Mouse (Mus musculus) spleen, postnatal 36 days (tissue): ENCODE results near the gene Atp5j2.

ENCODE experiments used
- DNase-seq, 2 experiments: peaks; one replicate each; pipeline ENCODE4 v3.0.0; 2022; ENCODE audit warnings: low spot score in 2 of 2, mixed read lengths in 1 of 2

The Atp5j2 gene

GRCm38 (mm10) chr5:145201321-145201991 is 9.6 kb upstream of the Atp5j2 start, which contains the start of gene Zkscan14:
Gene Zkscan14 (minus strand): TSS chr5:145201868.
- peak; percentile 85 to 88 for DNase-seq

DNA sequence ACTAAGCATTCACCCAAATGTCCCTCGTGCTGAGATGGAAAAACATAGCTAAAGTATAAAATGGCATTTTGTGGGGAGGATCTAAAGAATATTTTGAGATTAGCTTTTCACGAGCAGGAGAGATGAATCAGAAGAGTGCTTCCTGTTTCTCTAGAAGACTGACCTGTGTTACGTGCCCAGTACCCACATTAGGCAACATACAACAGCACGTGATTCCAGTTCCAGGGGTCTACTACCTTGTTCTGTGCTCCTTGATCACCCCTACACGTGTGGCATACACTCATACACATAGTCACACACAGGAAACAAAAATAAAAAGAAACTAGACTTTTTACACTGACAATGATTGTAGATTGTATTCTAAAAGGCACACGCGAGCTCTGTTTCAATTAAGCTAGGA is 8.5 kb upstream of the Atp5j2 start:
- DNase-seq: no peak

GRCm38 (mm10) chr5:145190875-145191798 is 725 bp downstream of the Atp5j2 start:
- DNase-seq: peak; percentile 90 to 91

DNA sequence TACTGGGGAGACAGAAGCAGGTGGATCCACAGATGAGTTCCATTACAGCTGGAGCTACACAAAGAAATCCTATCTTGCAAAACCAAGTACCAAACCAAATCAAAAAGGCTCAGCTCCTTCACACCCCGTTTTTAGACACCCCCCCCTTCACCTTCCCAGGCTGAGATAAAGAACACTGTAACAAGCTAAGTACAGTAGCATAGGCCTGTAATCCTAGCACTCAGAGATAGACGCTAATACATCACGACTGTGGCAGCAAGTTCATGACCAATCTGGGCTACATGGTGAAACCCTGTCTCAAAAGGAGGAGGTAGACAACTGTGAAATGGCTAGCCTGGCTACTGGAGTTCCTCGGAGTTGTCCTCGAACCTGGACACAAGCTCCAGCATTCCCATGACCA is 1.5 kb downstream of the Atp5j2 start:
- DNase-seq: no peak

- DNase-seq: no peak
Measured at GRCm38 (mm10) chr5:145189416-145189815, 2.4 kb downstream of the Atp5j2 start.

GRCm38 (mm10) chr5:145185244-145185643 is 6.6 kb downstream of the Atp5j2 start:
- DNase-seq: no peak

DNA sequence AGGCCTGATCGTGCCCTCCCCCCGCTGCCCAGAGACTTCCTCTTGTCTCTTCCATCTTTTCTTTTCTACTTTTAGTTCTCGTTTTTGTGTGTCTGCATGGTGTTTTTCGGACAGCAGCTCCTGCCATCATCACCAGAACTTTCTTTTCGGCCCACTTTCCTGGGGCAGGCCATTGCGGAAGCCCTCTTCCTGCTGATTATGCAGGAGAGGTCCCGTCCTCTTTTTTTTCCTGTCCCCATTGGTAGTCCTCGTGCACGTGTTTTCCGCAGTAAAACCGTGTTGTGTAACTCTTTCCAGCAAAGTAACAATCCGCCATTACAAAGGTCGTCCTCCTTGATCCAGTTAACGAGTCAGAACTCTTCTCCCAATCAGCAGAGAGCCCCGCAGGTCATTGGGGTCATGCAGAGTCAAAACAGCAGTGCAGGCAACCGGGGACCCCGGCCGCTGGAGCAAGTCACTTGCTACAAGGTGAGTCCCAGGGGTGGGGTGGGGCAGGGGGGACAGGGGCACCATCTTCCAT is 13.3 kb downstream of the Atp5j2 start:
- no peak for DNase-seq

GRCm38 (mm10) chr5:145167306-145167661 is 24.6 kb downstream of the Atp5j2 start:
- no peak for DNase-seq

GRCm38 (mm10) chr5:145166536-145167305 is 25.1 kb downstream of the Atp5j2 start, which contains the start of the genes Ptcd1 and Cpsf4:
Gene Ptcd1 (minus strand): TSS chr5:145167108.
Gene Cpsf4 (plus strand): TSS chr5:145167213.
- peak; percentile 98 to 99 for DNase-seq

GRCm38 (mm10) chr5:145165184-145165583 is 26.7 kb downstream of the Atp5j2 start:
- no peak for DNase-seq

GRCm38 (mm10) chr5:145164710-145165109 is 27.2 kb downstream of the Atp5j2 start:
- no peak for DNase-seq

DNA sequence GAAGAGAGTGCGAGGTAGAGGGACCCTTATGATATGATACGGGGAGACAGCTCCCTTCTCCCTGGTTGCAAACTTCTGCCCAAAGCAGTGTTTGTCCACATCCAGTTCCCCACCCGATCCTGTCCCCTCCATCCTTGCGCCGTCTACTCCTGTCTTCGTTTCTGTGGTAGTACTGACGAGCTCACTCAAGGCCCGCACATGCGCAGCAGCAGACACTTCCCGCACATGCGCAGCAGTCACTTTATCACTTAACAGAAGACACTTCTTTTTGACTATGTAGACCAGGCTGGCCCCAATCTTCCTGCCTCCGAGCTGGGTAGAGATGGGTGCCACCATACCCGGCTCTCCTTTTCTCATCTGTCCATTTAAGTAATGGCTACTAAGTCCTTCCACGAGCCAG is 30.5 kb downstream of the Atp5j2 start:
- no peak for DNase-seq

GRCm38 (mm10) chr5:145152690-145153089 is 39.2 kb downstream of the Atp5j2 start:
- no peak for DNase-seq

GRCm38 (mm10) chr5:145149294-145149693 is 42.6 kb downstream of the Atp5j2 start:
- no peak for DNase-seq

DNA sequence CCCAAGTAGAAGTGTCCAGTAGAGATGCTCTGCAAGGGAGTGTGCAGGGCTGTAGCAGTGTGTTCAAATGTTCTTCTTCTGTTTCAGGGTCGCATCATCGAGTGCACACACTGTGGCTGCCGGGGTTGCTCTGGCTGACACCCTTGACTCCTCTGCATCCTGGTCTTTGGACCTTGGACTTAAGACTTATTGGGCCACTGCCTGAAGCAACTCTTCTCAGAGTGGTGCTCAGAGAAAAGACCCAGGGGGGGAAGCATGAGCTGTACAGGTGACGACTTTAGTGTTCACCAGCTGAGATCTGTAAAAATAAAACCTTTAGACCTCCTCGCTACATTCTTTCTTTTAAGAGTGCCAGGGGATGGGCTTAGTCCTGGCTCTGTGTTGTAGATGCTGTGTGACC is 44.1 kb downstream of the Atp5j2 start:
- no peak for DNase-seq

- DNase-seq: peak in 1 of 2 experiments; percentile 20
Measured at GRCm38 (mm10) chr5:145140611-145141010, 51.3 kb downstream of the Atp5j2 start.

GRCm38 (mm10) chr5:145139571-145140519 is 52.0 kb downstream of the Atp5j2 start, which contains the start of the genes Pdap1 and Bud31:
Gene Pdap1 (minus strand): TSS chr5:145140238.
Gene Bud31 (plus strand): TSS chr5:145140362.
- peak; percentile 91 to 92 for DNase-seq

- no peak for DNase-seq
Measured at GRCm38 (mm10) chr5:145138836-145139235, 53.0 kb downstream of the Atp5j2 start.
